Mouse (Mus musculus) central nervous system, embryonic 11.5 days (tissue): ENCODE data around the gene Tdpoz5. TPM values are rescaled to one million over a fixed set of nuclear protein-coding genes. Genes with fewer than 3 reads are reported as not detected.

Experiments
- polyA plus RNA-seq: library from polyadenylated mRNA; depleted of rRNA; stranded (reverse); fragments of >200 nt; gene quantifications from 2 replicates; pipeline ENCODE4 v1.2.3, GENCODE M21; 2012; rRNA removed

The Tdpoz5 gene
- not detected in 2 replicates for polyA plus RNA-seq

DNA sequence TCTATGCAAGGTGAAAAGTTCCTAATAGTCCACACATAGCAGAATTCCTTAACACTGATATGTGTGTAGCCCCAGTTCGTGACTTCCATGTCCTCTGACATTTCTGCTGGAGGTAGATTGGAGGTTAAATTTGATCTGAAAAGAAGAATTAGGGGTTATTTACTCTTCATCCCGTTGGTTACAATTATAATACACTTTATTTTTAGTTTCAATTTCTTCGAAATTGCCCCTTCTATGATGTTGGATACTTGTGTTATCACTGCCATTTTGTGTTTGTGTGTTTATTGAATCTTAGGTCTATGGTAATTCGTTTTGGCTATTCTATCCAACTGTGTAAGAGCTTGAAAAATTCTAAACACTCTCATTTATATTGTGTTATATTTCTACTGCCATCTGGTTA, at the start of gene Tdpoz5:
Gene Tdpoz5 (minus strand): TSS at position 101 of the 400 bp plus-strand sequence.

DNA sequence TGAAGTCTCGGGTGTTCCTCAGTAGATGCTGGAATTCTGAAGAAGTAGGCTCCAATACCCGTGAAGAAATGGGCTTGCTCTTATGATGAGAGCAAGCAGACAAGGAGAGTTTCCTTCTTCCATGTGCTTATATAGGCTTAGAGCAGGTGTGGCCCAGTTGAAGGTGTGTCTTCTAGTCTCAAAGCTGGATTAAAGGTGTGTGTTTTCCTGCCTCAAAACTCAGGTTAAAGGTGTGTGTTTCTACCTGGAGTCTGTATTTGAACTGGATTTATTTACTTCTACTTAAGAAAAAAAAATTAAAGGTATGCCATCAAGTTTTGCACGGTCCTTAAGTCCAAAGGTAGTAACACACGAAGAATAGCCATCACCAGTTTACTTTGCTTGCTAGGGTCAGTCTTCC, 17.7 kb downstream of the Tdpoz5 start, which contains the start of gene Gm9117:
Gene Gm9117 (minus strand): TSS at position 101 of the 400 bp plus-strand sequence.

Other genes with a start within 250 kb of the Tdpoz5 start
- not detected in 2 replicates for gene Gm5773, start 188.3 kb downstream of the Tdpoz5 start, polyA plus RNA-seq
- not detected in 2 replicates for gene Tdpoz4, start 164.9 kb downstream of the Tdpoz5 start, polyA plus RNA-seq
- not detected in 2 replicates for gene Tdpoz3, start 135.3 kb downstream of the Tdpoz5 start, polyA plus RNA-seq
- not detected in 2 replicates for gene Gm9117, start 17.8 kb downstream of the Tdpoz5 start, polyA plus RNA-seq
- gene Gm9125, start 93.6 kb upstream of the Tdpoz5 start, polyA plus RNA-seq, result not detected in 2 replicates
- gene Gm10697, start 111.3 kb upstream of the Tdpoz5 start, polyA plus RNA-seq, result not detected in 2 replicates
- gene Gm10696, start 216.9 kb upstream of the Tdpoz5 start, polyA plus RNA-seq, result not detected in 2 replicates
- gene Gm5286, start 235.4 kb upstream of the Tdpoz5 start, polyA plus RNA-seq, result not detected in 2 replicates